Mouse (Mus musculus) embryo, embryonic 10.5 days (tissue): ENCODE results near the gene Sh3kbp1.

Experiments
- DNase-seq: peaks from one replicate; pipeline ENCODE4 v3.0.0-alpha.2; 2015; ENCODE audit warnings: low spot score

Gene Sh3kbp1

DNA sequence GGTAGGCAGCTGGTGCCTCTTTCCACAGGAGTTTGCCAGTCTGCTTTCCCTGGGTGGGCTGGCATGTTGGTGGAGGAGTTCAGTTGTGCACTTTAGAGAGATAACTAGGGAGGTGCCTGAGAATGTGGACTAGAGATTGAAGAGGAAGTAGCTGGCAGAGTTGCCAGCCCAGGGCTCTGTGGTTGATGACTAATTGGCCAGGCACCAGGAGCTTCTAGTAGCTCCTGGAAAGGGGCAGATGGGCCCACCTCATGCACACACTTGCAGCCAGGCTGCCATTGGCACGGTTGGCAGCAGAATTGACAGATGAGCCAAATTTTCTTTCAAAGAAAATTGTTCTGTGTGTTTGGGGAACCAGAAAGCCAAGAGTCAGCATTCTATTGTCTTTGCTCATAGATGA is 210.3 kb downstream of the Sh3kbp1 start:
- DNase-seq = no peak

DNA sequence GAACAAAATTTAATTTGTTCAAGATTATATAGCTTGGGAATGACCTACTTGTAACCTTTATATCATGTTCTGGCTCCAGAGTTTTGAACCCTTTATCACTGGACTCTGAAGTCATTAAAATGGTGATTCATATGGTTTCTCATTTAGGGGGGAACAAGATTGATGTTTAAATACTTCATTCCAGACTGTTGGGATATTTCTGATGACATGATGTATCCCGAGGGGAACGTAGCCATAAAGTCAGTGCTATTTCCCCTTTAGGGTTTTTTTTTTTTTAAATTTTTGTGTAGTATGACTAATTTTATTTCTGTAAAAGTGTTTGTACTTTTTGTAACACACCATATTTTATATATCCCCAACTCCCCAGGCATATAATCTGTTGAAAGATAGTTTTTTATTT is 212.7 kb downstream of the Sh3kbp1 start:
- DNase-seq = no peak

DNA sequence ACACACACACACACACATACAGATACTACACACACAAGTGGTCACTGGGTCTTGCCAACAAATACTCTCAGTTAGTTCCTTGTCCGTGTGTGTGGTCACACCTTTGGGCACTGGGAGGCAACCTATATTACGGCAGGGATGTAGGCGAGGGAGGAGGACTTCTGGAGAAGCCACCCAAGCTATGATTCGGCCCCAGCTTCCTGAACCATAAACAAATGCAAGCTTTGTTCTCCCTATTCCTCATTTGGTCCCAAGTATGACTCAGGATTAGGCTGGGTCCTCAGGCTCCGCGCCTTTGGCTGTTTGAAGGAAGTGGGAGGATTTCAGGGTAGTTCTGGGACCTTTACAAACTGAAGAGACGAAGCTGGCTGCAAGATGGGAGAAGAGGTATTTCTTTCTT is 213.2 kb downstream of the Sh3kbp1 start:
- no peak for DNase-seq

DNA sequence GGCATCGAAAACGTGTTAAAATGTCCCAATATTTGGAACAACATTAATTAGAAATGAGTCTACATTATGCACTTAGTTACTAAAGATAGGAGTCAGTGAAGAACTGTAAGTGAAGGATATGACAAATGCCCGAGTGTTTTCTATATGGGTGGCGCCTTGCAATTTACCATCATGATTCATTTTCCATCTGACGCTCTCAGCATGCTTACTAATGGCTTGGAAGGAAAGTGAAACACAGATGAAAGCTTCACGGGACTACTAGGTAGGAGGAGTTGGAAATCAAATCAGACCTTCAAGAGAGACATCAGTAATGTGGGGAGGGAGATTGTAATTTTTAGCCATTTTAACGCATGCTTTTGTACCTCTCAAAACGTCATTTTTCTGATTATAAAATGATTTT is 223.7 kb downstream of the Sh3kbp1 start:
- DNase-seq = no peak

DNA sequence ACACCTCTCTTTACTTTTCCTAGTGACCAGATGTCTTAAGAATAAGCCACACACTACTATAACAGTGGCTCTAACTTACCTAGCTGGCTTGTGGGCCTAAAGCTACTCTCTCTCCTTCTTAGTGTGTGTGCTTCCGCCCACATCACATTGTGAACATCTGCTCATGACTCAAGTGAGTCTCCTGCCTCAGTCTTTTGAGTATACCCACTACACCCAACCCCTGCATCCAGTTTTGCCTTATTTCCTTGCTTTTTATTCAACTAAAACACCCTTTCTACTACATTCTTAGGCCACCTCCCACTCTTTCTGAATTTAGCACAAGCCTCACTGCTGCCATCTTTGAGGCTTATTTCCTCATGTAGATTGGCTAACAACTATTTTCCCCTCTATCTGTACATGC is 229.8 kb downstream of the Sh3kbp1 start:
- no peak for DNase-seq

DNA sequence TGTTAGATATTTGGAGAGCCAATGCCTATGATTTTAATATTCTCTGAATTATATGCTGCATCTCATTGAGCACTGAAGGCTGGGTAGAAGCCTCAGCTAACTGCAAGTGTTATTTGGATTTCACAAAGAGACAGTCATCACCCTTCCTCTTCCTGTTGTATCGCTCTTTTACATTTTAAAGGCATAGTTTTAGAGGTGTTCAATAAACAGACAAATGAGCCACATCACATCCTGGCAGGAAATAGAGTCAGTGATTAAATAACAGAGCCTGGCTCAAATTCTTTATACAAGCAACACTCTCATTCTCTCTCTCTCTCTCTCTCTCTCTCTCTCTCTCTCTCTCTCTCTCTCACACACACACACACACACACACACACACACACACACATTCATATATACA is 231.1 kb downstream of the Sh3kbp1 start:
- DNase-seq = no peak

DNA sequence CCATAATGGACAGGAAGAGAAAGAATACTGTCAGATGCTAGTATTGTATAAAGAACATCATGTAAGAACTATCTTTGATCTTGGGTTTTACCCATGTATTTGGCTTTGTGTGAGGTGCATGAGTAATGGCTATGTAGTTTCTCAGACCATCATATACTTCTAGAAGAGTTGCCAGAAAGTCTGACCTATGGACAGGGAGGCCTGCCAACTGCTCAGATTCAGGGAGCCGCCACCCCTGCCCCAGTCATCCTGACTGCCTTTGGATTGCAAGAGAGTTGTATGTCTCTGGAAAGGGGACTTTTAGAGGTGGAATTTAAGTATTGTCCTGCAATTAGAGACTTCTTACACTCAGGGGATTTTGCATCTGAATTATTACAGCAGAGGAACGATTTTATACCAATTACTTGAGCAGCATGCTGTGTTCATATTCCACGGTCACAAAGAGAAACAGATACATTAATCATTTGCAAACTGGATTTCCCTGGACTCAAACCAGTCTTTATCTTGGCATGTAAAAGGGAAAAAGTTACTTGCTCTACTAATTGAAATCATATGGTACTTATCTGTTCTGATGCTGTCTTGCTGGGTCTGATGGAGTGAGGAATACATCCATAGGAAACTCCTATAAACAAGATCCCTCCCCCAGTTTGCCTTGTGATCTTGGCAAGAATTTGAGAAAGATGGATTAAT is 233.9 kb downstream of the Sh3kbp1 start:
- DNase-seq = no peak

DNA sequence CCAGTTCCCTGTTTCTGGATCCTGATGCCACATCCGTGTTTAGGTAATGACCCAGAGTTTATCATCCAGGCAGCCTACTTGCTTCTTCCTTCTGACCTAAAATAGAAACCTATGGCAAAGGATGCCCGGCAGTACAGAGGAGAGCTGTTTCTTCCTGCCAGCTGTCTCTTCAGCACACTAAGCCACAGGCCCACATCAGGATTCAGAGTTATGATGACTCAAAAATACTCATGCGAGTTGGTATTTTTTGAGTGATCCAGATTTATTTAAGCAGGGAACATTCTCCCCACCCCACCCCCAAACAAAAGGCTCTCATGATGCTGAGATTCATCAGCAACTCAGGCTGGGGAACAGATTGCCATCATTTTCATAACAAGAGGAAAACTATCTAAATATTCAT is 240.6 kb downstream of the Sh3kbp1 start:
- DNase-seq = no peak

DNA sequence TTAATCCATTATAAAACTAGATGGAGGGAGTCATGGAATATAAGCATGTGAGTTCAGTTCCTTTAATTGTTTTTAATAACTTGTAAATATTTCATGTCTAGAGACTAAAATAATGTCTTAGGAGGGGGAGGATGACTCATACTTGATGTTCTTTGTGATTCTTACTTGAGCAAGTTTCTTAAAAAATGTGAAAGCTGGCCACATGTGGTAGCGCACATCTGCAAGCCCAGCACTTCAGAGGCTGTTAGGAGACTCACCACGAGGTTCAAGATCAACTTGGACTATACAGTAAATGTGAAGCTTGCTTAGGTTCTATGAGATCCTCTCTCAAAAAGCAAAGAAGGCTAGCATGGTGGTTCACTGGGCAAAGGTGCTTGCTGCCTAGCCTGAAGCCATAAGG is 245.4 kb downstream of the Sh3kbp1 start:
- no peak for DNase-seq

DNA sequence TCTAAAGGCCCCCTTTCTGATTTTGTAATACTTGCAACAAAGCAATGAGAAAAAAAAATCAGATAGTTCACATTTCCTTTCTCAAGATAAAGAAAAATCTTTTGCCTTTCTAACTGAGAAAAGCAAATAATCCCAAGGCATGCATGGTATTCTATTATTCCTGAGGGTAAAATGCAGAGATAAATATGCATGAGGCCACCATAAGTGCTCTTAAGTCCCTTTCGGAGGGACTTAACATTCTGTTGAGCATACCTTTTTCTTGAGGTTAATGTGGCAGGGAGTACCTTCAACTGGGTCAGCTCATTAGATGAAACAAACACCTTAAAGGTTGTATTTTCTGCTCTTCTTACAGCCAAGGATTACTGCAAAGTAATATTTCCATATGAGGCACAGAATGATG is 250.7 kb downstream of the Sh3kbp1 start:
- DNase-seq = no peak

DNA sequence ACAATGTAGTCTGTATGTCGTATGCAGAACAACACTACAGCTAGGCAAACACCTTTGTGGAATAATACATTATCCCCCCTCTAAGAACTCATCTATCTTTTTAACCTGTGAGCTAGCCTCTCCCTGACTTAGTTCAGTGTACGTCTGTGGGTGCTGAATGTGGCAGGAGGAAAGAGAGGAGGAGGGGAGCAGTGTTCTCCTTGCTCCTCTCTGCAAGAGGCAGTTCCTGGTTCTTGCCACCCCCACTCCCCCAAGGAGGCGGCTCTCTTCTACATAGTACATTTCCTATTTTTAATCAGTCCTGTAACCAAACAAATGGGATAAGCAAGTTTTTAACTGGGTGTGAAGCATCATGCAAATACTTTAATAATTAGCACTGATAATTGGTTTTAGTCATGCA is 252.4 kb downstream of the Sh3kbp1 start:
- DNase-seq = no peak

DNA sequence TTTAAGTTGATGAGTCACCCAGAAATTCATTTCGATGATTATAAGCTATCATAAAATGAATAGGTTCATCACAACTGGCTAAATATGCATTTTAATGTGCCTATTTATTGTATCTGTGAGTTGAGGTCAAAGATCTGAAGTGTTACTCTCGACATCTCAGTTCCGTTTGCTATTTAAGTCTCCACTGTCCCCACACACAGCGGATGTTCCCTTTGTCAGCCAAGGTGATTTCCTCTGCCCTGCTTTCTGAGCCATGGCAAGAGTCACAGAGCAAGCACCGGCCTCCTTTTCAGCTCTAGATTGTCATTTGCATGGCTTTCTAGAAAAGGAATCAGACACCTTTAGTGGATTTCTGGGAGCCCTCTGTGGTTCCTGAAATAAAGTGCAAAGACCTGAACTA is 254.5 kb downstream of the Sh3kbp1 start:
- no peak for DNase-seq

DNA sequence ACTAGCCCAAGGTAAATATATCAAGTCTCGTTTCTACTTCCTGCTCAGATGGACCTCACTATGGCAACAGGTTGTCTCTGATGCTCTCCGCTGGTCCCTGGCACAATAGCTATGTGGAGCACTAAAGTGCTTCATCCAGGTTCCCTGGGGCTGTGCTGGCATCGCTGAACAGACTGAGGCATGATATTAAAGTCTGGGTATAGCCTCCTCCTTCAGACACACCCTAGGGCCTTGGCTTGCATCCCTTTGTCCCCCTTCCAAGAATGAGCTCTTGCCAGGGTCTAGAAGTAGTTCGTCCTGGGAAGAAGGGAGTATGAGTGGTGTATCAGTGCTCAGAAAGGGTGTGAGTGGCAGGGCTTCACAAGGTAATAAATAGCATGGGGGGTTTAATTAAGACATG is 269.5 kb downstream of the Sh3kbp1 start:
- DNase-seq = no peak

DNA sequence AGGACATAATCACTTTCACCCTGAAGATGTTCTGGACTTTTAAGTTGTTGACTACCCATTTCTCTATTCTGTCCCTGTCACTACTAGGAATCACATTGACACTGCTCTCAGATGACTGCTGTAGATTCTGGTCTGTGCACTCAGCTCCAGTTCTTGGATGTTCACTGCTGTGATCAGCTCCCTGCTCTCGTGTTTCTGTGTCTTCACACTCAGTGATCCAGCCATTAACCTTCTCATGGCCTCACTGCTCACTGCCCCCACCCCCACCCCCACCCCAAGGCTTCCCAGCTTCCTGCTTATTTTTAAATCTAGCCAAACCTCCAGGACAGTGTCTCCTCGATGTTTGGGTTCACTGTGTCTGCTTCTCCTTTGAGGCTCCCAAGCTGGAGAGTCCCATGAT is 271.0 kb downstream of the Sh3kbp1 start:
- no peak for DNase-seq

DNA sequence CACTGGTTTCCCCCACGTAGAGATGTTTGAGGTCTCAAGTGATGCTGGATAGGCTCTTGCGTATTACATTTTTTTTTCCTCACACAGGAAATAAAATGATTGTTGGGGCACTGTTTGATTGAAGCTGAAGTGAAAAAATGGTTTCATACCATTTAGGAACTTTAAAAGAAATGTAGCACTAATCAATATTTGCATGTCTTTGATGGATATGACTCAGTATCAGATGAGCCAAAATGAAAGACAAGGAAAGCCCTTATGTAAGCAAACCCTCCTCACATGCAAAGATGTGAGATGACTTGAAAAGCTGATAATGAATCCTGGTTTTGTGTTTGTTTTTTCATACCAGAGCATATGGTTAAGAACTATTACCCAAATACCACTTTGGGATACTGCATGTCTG is 272.0 kb downstream of the Sh3kbp1 start:
- no peak for DNase-seq

DNA sequence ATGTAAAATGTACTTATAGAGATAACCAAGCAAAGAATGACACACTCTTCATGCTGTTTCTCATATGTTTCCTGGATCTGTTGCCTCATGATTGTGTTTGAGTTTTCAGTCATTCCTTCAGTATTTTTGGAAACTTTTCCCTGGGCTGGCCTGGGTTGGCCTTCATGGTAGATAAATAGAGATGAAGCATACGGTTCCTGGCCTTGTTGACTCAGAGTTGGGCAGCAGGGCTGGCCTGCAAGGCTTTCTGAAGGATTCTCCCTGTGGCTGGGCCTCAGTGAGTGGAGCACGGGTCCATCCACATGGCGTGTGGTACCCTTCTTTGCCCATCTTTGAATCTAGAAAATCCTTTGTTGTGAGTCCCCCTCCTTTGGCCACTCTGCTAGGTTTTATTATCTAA is 276.3 kb downstream of the Sh3kbp1 start:
- no peak for DNase-seq

DNA sequence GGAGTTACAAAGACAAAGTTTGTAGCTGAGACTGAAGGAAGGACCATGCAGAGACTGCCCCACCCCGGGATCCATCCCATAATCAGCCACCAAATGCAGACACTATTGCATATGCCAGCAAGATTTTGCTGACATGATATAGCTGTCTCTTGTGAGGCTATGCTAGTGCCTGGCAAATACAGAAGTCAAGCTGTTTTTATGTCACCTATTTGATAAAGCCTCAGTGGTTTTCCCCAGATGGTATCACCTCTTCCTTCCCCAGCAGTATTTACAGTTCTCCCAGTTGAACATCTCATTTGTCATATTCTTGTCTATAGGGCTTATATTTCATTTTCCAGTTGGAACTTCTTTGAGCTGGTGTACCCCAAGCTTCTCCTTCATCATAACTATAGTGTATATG is 280.6 kb downstream of the Sh3kbp1 start:
- no peak for DNase-seq

DNA sequence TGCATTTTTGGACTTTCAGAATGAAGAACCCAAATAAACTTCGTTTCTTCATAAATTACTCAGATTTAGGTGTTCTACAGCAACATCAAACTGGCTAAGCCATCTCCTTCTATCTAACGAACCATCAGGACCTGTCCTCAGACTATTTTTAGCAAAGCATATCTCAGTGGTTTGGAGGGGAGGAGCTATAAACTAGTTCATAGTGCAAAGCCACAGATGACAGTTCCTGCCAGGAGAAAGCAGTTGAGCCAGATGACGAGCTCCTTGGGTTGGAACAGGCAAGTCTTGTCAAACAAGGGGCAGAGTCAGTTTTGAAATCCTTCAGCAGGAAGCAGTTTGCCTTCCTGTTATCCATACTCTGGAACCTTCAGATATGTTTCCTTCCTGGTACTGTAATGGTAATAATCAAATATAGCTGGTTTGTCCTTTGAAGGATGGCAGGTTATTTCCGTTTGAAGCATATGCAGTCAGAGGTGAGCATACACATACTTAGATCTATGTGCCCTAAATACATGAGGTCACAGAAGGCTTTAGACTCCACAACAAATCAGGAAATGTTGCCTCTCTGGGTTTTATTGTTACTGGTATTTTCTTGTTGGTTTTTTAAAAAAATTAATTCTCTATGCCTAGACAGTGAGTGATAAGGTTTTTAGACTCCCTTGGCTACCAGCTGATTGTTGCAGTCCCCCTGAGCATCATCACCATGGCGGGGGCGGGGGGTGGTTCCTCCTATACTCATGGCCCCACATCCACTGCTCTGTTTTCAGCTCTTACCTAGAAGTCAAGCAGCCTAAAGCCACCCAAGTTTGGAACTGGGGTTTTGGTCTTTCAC is 282.6 kb downstream of the Sh3kbp1 start:
- no peak for DNase-seq

DNA sequence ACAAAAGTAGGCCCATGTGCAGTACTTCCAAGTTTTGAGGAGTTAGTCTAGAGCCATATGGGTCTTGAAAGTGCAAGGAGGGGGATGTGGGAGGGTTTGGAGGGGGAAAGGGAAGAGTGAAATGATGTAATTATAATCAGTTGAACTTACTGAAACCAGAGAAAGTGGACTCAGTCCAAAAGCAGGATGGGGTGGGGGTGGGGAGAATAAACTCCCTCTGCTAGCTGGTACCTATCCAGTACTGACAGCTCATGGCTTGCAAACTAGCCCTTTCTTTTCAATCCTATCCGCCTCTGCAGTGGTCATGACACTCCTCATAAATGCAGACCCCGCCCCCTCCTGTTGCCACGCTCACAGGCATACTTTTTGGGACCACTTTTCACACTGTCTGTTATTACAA is 283.5 kb downstream of the Sh3kbp1 start:
- peak; percentile 2 for DNase-seq

DNA sequence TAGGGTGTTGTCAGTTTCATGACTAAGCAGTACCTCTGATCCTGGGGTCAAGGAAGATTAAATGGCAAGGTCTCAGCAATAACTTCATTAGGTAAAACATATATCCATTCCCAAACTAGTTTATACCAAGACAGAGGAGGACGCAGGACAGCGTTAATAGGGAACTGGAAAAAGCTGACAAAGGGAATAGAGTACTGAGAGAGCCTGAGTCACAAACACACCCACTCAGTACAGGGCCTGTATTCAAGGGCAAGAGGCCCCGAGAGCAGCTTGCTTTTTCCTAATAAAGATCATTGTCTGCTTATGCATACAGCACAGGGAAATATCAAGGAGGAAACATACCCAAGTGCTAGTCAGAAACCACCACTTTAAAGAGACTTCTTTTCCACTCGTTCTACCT is 284.5 kb downstream of the Sh3kbp1 start:
- DNase-seq = no peak

DNA sequence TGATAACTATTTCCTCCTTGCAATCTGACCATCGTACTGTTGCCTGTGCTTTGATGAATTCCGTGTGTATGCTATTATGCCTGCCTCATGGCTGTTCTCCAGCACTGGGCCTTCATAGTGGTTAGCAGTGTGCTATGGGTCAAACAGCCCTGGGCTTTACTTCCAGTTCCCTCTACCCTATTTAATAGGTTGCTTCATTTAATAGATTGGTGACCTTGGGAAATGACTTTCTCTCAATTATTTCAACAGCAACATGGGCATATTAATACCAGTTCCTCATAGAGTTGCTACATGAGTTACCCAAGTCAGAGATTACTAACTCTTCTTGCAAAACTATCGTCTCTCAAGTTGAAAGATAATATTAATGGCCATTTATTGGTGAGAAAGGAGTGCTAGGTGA is 285.0 kb downstream of the Sh3kbp1 start:
- DNase-seq = no peak

DNA sequence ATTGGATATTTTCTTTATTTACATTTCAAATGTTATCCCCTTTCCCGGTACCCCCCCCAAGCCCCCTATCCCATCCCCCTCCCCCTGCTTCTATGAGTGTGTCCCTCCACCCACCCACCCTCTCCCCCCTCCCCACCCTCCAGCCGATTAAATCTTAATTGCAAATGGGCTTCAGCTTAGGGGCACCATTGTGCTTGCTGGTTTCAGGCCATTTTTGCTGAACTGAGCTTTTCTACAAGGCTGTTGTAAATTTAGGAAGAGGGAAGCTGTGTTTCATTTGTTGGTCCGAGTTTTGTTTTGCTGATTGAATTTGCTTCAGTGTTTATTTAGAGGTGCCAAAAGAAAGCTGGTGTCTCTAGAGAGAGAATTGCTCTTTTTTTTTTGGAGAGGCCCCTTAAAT is 286.4 kb downstream of the Sh3kbp1 start:
- DNase-seq = no peak

DNA sequence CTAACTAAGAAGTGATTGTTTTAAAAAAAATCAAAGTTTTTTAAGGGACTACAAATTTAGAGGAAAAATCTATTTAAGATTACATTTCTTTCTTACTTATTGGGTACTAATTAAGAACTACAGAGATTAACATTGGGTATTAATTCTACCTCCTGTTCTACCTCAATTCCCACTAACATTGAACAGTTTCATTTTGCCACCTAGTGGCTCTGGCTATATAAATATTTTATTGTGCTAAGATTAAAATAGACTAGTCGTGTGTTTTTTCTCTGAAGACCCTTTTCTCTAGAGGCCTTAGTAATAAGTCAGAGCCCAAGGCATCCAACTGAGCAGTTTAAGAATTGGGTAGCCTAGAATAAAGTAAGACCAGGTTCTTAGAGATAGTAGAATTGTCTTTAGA is 288.1 kb downstream of the Sh3kbp1 start:
- DNase-seq = no peak

DNA sequence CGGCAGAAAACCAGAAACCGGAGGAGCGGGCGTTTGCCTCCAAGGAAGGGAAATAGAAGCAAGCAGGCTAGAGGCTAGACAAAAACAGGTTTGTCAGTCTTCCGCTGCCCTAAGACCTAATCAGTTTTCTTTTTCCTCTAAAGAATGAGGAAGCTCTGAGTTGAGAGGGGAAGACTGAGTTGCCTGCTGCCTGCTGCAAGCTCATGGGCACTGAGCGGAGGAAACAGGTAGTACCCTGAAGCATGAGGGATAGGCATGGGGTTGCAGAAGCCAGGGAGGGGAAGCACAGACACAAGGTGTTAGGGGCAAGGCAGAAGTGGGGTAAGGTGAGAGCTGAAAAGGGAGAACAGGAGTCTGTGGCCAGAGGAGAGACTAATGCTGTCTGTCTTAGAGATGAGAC is 297.7 kb downstream of the Sh3kbp1 start:
- DNase-seq = no peak
